ENCODE assay signal across 8 mouse cellular contexts in the genomic region with DNA sequence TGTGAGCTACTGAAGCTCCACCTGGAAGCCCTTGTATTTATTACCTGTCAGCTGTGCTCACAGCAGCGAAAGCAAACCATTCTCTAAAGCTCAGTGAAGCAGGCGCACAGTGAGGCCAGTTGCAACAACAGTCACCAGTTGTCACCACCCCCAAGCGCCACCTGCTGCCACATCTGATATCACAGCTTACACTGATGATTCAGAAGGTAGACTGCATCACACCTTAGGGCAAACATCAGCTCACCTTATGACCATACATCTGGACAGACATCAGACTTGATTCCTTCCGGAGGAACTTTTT.
DNase-seq lines count a peak whose midpoint lies in the region; ATAC-seq and TF ChIP-seq lines count a peak whose summit lies in the region.

No protein-coding gene starts in this region.

- no peak overlapping the region for H3K9ac ChIP-seq in intestine, embryonic 14.5 days (ENCODE audit: low read length)
- no peak overlapping the region for H3K9ac ChIP-seq in liver, embryonic 13.5 days

- no peak overlapping the region for H3K4me2 ChIP-seq in intestine, embryonic 14.5 days (ENCODE audit: low read length)
- no peak overlapping the region for H3K4me2 ChIP-seq in liver, embryonic 13.5 days

- peak; percentile 49; the same call in 1 of the 2 replicates for TF ChIP-seq CTCF in brain, embryonic 14.5 days (IDR thresholded peaks at IDR 0.05; ENCODE audit: borderline replicate concordance, extremely low read depth, insufficient read depth, insufficient read length)

- peak; percentile 72; the same call in 1 of the 2 replicates for ATAC-seq in intestine, embryonic 14.5 days (replicated peaks; ENCODE audit: low FRiP score, low TSS enrichment, low read depth)
- peak; percentile 57 for ATAC-seq in liver, embryonic 13.5 days (ENCODE audit: low read depth)

- no peak overlapping the region for H3K4me3 ChIP-seq in intestine, embryonic 14.5 days (ENCODE audit: low read depth, low read length)
- H3K4me3 ChIP-seq in liver, embryonic 13.5 days (replicated peaks), result no peak overlapping the region

- H3K27me3 ChIP-seq in intestine, embryonic 14.5 days (replicated peaks; ENCODE audit: control insufficient read depth, insufficient read depth, low read length), result no peaks in the 10 kb centered on the region
- no peaks in the 10 kb centered on the region for H3K27me3 ChIP-seq in liver, embryonic 13.5 days

- no peaks in the 10 kb centered on the region; the same call in 1 of the 2 replicates for H3K4me1 ChIP-seq in intestine, embryonic 14.5 days (replicated peaks; ENCODE audit: control insufficient read depth, insufficient read depth, low read length)
- peaks cover 46% of the 10 kb centered on the region for H3K4me1 ChIP-seq in liver, embryonic 13.5 days (replicated peaks)

- no peak for TF ChIP-seq POLR2A in brain, embryonic 14.5 days (IDR thresholded peaks at IDR 0.05; ENCODE audit: borderline replicate concordance, extremely low read depth, insufficient read depth, insufficient read length, poor library complexity, severe bottlenecking)

- H3K27ac ChIP-seq in intestine, embryonic 14.5 days (ENCODE audit: low read depth), result no peak overlapping the region
- H3K27ac ChIP-seq in liver, embryonic 13.5 days, result no peak overlapping the region

- no peaks in the 10 kb centered on the region for H3K9me3 ChIP-seq in intestine, embryonic 14.5 days (ENCODE audit: control insufficient read depth, low read length)
- H3K9me3 ChIP-seq in liver, embryonic 13.5 days (replicated peaks), result no peaks in the 10 kb centered on the region

- 40% methylated on average over 4 of the region's 4 CpGs for WGBS in intestine, embryonic 14.5 days
- WGBS in liver, embryonic 13.5 days (ENCODE audit: insufficient replicate concordance), result 52% methylated on average over 4 of the region's 4 CpGs

- intact Hi-C loops in heart, postnatal 25 days (cut with DNase I), result loop anchor here (2.0 to 5.0 kb wide), 4 partner anchors 16 to 193 kb away; no protein-coding TSS in a partner anchor

- H3K36me3 ChIP-seq in intestine, embryonic 14.5 days (ENCODE audit: control insufficient read depth, insufficient read depth, low read length), result no peaks in the 10 kb centered on the region
- H3K36me3 ChIP-seq in liver, embryonic 13.5 days, result no peaks in the 10 kb centered on the region

- peak; percentile 94 for DNase-seq in heart, adult 11 months
- DNase-seq in heart, postnatal 25 days (ENCODE audit: low spot score), result no peak
- DNase-seq in CD8-positive naive resting alpha-beta T cell, adult 2 months (ENCODE audit: low read depth in 2 of 2, low spot score in 2 of 2), result peak; percentile 89 to 93
- DNase-seq in brain, embryonic 14.5 days (ENCODE audit: low read depth), result no peak
- DNase-seq in intestine, embryonic 14.5 days (ENCODE audit: low spot score), result peak; percentile 72
- DNase-seq in liver, embryonic 13.5 days, result peak; percentile 51
- peak; percentile 59 for DNase-seq in ovary, postnatal 14 days (ENCODE audit: low spot score)
- peak; percentile 62 to 77 for DNase-seq in urinary bladder, adult 18-20 months (ENCODE audit: low spot score in 2 of 2)

Comparison
In these comparisons a context has a peak if more than half of its experiments do, and no peak if none do; other contexts are left out.
1. DNase-seq: peak in heart, adult 11 months (single experiment), CD8-positive naive resting alpha-beta T cell, adult 2 months (2 of 2), intestine, embryonic 14.5 days (single experiment), liver, embryonic 13.5 days (single experiment), ovary, postnatal 14 days (single experiment) and urinary bladder, adult 18-20 months (2 of 2); none in heart, postnatal 25 days (single experiment) and brain, embryonic 14.5 days (single experiment).